Mouse (Mus musculus): ENCODE results near the gene Pank1. TPM values are rescaled to one million over a fixed set of nuclear protein-coding genes. Genes with fewer than 3 reads are reported as not detected.

Gene Pank1
- polyA plus RNA-seq, 1 experiment from 2014 or later: 10.7 TPM

DNA sequence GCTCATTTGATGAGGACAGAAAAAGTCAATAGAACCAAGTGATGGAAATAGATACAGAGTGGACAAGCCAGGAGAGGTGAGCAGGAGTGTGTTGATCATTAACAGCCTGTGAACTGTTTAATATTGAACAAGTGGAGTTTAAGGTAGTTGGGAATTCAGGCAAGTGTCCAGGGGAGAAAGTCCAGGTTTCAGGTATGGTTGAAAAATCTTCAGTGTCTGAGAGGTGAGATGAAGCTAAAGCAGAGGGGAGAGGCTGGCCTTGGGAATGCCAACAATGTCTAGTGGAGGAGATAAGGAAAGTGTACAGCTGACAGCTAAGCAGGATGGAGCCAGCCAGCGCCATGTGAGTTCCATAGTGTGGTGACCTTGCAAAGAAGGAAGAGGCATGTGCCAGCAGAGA lies 120.5 kb downstream of the Pank1 start:
- H3K27me3 ChIP-seq (ENCODE audit: control insufficient read depth, insufficient read depth, low read length): no peaks in the 10 kb centered on the region
- H3K9ac ChIP-seq (ENCODE audit: low read length): no peak overlapping the region
- no peaks in the 10 kb centered on the region for H3K4me1 ChIP-seq (replicated peaks; ENCODE audit: control insufficient read depth, insufficient read depth, low read length)
- H3K9me3 ChIP-seq (ENCODE audit: control insufficient read depth, low read length): no peaks in the 10 kb centered on the region
- H3K27ac ChIP-seq (ENCODE audit: low read depth, low read length): no peak overlapping the region
- H3K4me2 ChIP-seq (ENCODE audit: low read depth, low read length, severe bottlenecking): no peak overlapping the region
- ATAC-seq (replicated peaks; ENCODE audit: low FRiP score) (no peak), DNase-seq (ENCODE audit: low spot score) (no peak)
- no peaks in the 10 kb centered on the region for H3K36me3 ChIP-seq (ENCODE audit: control insufficient read depth, insufficient read depth, low read length)
- no peak overlapping the region for H3K4me3 ChIP-seq (ENCODE audit: low read depth, low read length)
- WGBS: 80% methylated on average over 1 of the region's 1 CpGs

MicroRNAs encoded within 50 kb of the gene (microRNA counts, 519-probe panel; counts per million panel counts)
- 5,864 counts per million, percentile 78 among the panel's probes with 10 or more counts for microRNA mmu-miR-107

Small RNA genes lying within 50 kb of the gene (microRNA-seq; reads per million reads assigned to microRNA genes)
- 3,100 reads per million, percentile 81 among the genes with 10 or more reads in this experiment for gene Mir107 (ENCODE audit: insufficient number of aligned reads)

Other genes starting within 250 kb of the Pank1 start
- gene Ifit1bl2, start 238.7 kb downstream of the Pank1 start, polyA plus RNA-seq (2014; fragmentation: Nextera tagmentation; extraction: Ambion mirVana): 0.09 TPM in 1 of 2 replicates, not detected in the other
- 0.20 TPM in 1 of 2 replicates, not detected in the other for gene Ifit1, start 238.6 kb downstream of the Pank1 start, polyA plus RNA-seq (2014; fragmentation: Nextera tagmentation; extraction: Ambion mirVana)
- gene Slc16a12, start 132.2 kb downstream of the Pank1 start, polyA plus RNA-seq (2014; fragmentation: Nextera tagmentation; extraction: Ambion mirVana): 0.91 and 1.3 TPM in 2 replicates
- gene Kif20b, start 42.9 kb upstream of the Pank1 start, polyA plus RNA-seq (2014; fragmentation: Nextera tagmentation; extraction: Ambion mirVana): 78.8 and 83.6 TPM in 2 replicates

Measured in forebrain, embryonic 11.5 days (tissue).